Mouse (Mus musculus) stomach, postnatal 0 days (tissue): ENCODE measurements at regions not wholly inside any gene's neighbourhood (a gene's known extent, or its start where the extent isn't known, plus 50 kb on each side); places are given as distances from the start of the nearest gene placed in this dataset.

Source experiments
- CTCF ChIP-seq: IDR thresholded peaks from 2 replicates; pipeline ENCODE4 v1.5.1; 2016; ENCODE audit warnings: antibody characterized with exemption, low read depth, mild to moderate bottlenecking, moderate library complexity
- EP300 ChIP-seq: optimal IDR thresholded peaks from 2 replicates; pipeline ENCODE3; 2016; ENCODE audit warnings: antibody characterized with exemption

DNA sequence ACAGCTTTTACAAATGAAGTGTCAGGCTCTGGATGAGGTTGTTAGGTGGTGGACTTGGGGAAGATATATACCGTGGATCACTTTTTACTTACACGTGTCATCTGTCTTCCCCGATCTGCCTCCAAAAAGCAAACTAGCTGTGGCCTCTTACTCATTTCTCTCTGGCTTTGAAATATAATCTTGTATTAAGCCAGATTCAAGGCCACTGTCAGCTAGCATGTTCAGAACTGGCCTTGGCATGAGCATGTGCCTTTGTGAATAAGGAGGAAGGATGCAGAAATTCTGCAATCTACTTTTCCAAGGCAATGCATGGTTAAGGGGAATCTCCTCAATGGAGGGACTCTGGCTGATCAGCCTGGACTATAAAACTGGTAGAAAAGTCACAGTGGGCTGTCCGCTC is 286.0 kb upstream of the Rora start:
- no peak for TF ChIP-seq CTCF
- no peak for TF ChIP-seq EP300
